Mouse (Mus musculus): ENCODE results near the gene Dab1. TPM values are rescaled to one million over a fixed set of nuclear protein-coding genes. Genes with fewer than 3 reads are reported as not detected.

Gene Dab1
- total RNA-seq, 2 experiments from 2014 or later, result not detected

DNA sequence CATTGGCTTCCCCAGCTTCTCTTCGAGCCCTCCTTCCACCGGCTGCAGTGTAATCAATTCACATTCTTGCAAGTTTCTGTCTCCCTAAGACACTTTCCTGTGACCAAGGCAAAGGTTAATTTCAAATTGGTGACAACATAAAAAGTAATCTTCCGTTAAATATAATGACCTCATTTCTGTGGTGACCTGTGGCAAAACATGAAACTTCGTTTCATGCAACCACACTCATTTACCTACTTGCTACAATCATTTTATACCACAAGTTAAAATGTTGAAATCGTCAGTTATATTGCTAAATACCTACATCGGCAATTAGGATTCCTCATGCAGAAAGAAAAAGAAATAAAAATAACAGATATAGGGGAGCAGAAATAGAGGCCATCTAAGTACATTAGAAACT, 1048.9 kb downstream of the Dab1 start:
- no peak for ATAC-seq (replicated peaks; ENCODE audit: low FRiP score, poor library complexity, severe bottlenecking)

GRCm38 (mm10) chr4:104669406-104669805, 1050.2 kb downstream of the Dab1 start:
- ATAC-seq (replicated peaks; ENCODE audit: low FRiP score, poor library complexity, severe bottlenecking), result no peak

DNA sequence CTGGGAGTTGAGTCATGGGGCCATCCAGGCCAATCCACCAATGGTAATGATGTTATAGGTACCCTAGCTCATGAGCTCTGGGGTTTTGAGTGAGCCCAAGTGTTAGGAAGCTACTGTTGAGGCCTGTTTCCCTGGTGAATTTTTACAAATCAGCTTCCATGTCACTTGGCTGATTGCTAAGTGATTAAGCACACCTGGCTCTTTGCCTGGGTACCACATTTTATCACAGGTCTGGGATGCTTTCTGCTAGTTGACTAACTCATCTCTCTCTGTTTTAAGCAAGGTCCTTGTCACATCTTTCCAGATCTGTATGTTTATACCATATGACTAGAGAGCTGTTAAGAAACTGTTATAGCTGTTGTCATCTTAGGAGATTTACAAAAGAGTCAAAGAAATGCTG, 1051.6 kb downstream of the Dab1 start:
- no peak for ATAC-seq (replicated peaks; ENCODE audit: low FRiP score, poor library complexity, severe bottlenecking)

GRCm38 (mm10) chr4:104673317-104673716, 1054.2 kb downstream of the Dab1 start:
- ATAC-seq (replicated peaks; ENCODE audit: low FRiP score, poor library complexity, severe bottlenecking), result no peak

DNA sequence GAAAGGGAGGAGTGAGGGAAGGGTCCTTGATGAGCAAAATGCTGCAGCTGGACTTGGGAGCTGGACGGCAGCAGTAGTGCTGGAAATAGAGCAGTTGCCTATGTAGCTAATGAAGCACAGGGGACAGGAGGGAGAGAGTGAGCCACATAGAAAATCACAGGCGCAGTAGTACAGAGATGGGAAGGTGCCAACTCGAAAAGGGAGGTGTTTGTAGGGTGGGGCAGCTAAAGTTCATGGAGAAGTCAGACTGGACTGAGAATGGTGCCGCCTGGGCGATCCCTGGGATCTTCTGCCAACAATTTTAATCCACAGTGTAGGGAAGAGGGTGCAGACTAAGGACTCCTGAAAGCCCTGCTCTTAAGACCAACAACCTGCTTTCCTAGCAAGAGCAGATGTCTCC, 1055.5 kb downstream of the Dab1 start:
- ATAC-seq (replicated peaks; ENCODE audit: low FRiP score, poor library complexity, severe bottlenecking), result no peak

DNA sequence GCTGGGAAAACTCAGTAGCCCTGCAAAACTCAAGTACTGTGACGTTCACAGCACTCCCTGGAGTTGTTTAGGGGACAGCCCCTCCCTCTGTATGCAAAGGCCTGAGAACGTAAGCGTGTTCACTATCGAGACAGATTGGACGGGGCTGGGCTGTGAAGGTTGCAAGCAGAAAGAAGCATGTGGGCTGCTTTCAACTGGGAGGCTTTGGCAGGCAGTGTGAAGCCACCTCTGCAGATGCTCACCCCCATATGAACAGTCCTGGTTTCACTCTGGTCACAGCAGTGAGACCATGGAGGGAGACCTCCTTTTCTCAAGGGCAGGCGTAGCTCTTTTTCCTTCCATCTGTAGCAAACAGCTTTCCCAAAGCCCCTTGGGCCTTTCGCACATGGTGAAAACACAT, 1059.1 kb downstream of the Dab1 start:
- no peak for ATAC-seq (replicated peaks; ENCODE audit: low FRiP score, poor library complexity, severe bottlenecking)

- ATAC-seq (replicated peaks; ENCODE audit: low FRiP score, poor library complexity, severe bottlenecking), result no peak
Observed at GRCm38 (mm10) chr4:104680475-104680874, 1061.3 kb downstream of the Dab1 start.

GRCm38 (mm10) chr4:104686137-104686809, 1067.1 kb downstream of the Dab1 start:
- no peak for ATAC-seq (replicated peaks; ENCODE audit: low FRiP score, poor library complexity, severe bottlenecking)

DNA sequence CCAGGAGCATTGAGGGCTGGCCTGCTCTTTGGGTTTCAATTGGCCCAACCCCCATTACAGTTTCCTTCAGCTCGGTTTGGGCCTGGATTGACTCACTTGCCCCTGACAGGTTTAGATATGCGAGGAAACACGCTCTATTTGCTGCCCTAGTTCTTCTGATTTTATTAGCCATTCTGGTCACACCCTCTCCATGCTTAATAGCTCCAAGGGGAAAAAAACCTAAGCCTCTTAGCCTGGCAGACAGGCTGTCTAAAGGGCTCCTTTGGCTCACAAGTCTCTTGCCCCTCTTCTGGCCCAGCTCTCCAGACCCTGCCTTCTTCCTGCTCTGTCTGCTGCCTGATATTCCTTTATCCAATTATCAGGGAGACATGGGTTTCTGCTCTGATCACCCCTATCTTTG, 1069.9 kb downstream of the Dab1 start:
- ATAC-seq (replicated peaks; ENCODE audit: low FRiP score, poor library complexity, severe bottlenecking), result no peak

DNA sequence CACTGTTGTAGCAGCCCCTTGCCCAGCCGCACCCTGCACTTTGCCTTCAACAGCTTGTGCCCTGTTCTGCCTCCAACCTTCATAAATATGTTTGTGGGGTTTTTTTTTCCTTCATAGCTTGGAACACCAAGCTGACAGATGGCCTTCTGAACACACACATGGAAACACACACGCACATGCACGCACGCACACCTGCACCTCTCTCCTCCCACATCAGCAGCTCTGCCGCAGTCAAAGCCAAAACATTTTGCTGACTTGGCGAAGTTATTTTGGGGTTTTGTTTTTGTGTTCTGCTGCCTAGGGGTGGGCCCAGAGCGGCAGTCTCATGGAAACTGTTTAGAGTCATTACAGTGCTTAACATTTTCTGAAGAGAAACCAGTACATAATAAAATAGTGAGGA, 1071.9 kb downstream of the Dab1 start:
- ATAC-seq (replicated peaks; ENCODE audit: low FRiP score, poor library complexity, severe bottlenecking), result no peak

DNA sequence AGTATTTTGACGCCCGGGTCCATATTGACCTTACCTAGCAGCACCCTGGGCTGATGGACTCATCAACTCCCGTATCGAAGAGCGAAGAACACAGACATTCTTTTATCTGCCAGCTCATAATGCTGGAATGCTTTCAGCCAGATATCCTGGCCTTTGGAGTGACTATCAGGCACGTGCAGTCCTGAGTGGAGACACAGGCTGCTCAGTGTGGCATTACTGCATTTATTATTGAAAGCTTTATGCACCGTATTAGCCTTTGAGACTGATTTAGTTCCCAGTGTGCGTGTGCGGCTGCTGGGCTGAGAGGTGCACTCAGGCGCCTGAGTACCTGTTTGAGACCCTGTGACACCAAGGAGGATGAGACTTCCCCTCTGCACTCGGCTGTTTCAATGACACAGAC, 1075.0 kb downstream of the Dab1 start:
- no peak for ATAC-seq (replicated peaks; ENCODE audit: low FRiP score, poor library complexity, severe bottlenecking)

- no peak for ATAC-seq (replicated peaks; ENCODE audit: low FRiP score, poor library complexity, severe bottlenecking)
Observed at GRCm38 (mm10) chr4:104696522-104696921, 1077.4 kb downstream of the Dab1 start.

- no peak for ATAC-seq (replicated peaks; ENCODE audit: low FRiP score, poor library complexity, severe bottlenecking)
Observed at GRCm38 (mm10) chr4:104697703-104698102, 1078.5 kb downstream of the Dab1 start.

- no peak for ATAC-seq (replicated peaks; ENCODE audit: low FRiP score, poor library complexity, severe bottlenecking)
Observed at GRCm38 (mm10) chr4:104705664-104706645, 1086.8 kb downstream of the Dab1 start.

- ATAC-seq (replicated peaks; ENCODE audit: low FRiP score, poor library complexity, severe bottlenecking), result no peak
Observed at GRCm38 (mm10) chr4:104712338-104713083, 1093.4 kb downstream of the Dab1 start.

DNA sequence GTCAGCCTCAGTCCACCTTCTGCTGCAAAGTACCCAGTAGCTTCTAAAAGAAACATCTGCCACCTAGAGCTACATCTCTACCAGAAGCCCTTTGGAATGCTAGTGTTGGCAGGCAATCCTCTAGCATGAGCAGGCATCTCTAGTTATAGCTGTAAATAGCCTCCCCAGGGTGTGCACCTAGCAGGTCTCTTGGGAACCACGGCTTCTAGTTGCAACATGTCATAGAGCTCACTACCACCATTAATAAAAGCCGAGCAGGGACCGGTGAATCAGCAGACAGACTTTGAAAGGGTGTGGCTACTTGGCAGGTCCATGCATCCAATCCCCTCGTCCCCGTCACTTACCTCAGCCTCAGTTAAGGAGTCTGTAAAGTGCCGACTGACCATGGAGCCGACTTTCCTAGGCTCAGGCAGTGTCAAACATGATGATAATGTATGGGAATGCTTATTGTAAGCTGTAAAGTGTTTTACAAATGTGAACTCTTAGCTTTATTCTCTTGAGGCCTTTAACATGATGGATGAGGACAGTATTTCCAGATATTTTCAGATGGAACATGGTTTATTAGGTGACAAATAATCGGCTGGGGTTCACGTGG, 1095.9 kb downstream of the Dab1 start:
- no peak for ATAC-seq (replicated peaks; ENCODE audit: low FRiP score, poor library complexity, severe bottlenecking)

GRCm38 (mm10) chr4:104715857-104716256, 1096.7 kb downstream of the Dab1 start:
- no peak for ATAC-seq (replicated peaks; ENCODE audit: low FRiP score, poor library complexity, severe bottlenecking)

DNA sequence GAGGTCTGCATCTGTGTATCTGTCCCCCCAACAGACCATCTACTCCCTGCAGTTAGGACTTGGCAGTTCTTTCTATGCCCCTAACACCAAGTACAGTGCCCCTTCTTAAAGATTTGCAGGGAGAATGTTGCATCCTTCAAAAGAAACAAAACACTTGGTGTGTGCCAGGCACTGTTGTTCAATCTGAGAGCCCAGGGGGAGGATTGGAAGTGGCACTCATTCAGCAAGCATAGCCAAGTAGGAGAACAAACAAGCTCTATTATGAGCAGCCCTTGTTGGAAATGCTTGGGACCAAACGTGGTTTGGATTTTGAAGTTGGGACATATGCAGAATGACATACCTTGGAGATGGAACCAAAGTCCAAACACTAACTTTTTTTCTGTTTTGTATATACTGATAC, 1097.3 kb downstream of the Dab1 start:
- no peak for ATAC-seq (replicated peaks; ENCODE audit: low FRiP score, poor library complexity, severe bottlenecking)

- ATAC-seq (replicated peaks; ENCODE audit: low FRiP score, poor library complexity, severe bottlenecking), result no peak
Observed at GRCm38 (mm10) chr4:104718973-104719795, 1100.0 kb downstream of the Dab1 start.

Measured in erythroblast, adult 5-6 weeks (primary cell).